Mouse (Mus musculus) liver, embryonic 13.5 days (tissue): ENCODE results near the gene Cyp2f2. TPM values are rescaled to one million over a fixed set of nuclear protein-coding genes. Genes with fewer than 3 reads are reported as not detected.
A peak's percentile ranks its signal among the peaks of the same experiment; 100 is the strongest.

Experiments used
- ATAC-seq: fragments of 200-750 bp; cut with Nextera tagmentation; 2 replicates; pipeline ENCODE4 v1.8.0; 2017; ENCODE audit warnings: low read depth, mild to moderate bottlenecking, moderate number of reproducible peaks, moderate library complexity
- DNase-seq: peaks from one replicate; pipeline ENCODE4 v3.0.0; 2022
- H3K27ac ChIP-seq: fragments of 300-500 bp; sonication (generic); 2 replicates; pipeline ENCODE4 v1.5.1; 2015; ENCODE audit warnings: moderate library complexity, mild to moderate bottlenecking, inconsistent platforms
- H3K27me3 ChIP-seq: fragments of 300-500 bp; sonication (generic); 2 replicates; pipeline ENCODE4 v1.6.1; 2015; ENCODE audit warnings: mild to moderate bottlenecking, inconsistent platforms
- H3K36me3 ChIP-seq: fragments of 300-500 bp; sonication (generic); 2 replicates; pipeline ENCODE4 v1.6.1; 2015; ENCODE audit warnings: mild to moderate bottlenecking, inconsistent platforms
- H3K4me1 ChIP-seq: fragments of 300-500 bp; sonication (generic); replicated peaks from 2 replicates; pipeline ENCODE4 v1.6.1; 2015; ENCODE audit warnings: inconsistent platforms
- H3K4me2 ChIP-seq: fragments of 300-500 bp; sonication (generic); 2 replicates; pipeline ENCODE4 v1.6.1; 2015; ENCODE audit warnings: inconsistent platforms, mild to moderate bottlenecking, moderate library complexity
- H3K4me3 ChIP-seq: fragments of 300-500 bp; sonication (generic); replicated peaks from 2 replicates; pipeline ENCODE4 v1.5.1; 2015; ENCODE audit warnings: mild to moderate bottlenecking, inconsistent platforms
- H3K9ac ChIP-seq: fragments of 300-500 bp; sonication (generic); 2 replicates; pipeline ENCODE4 v1.6.1; 2015; ENCODE audit warnings: mild to moderate bottlenecking, inconsistent platforms
- H3K9me3 ChIP-seq: fragments of 300-500 bp; sonication (generic); replicated peaks from 2 replicates; pipeline ENCODE4 v1.6.1; 2016; ENCODE audit warnings: inconsistent platforms
- WGBS: fragments of 180-500 bp; shearing (Covaris S2); methylation state at CpG from one replicate; pipeline ENCODE4 v1.1.7; 2015; ENCODE audit not compliant: insufficient replicate concordance; 5-methylcytosine and 5-hydroxymethylcytosine counted together
- microRNA-seq: library from miRNA; unstranded; fragments of <30 nt; microRNA quantifications from one replicate; pipeline ENCODE4, GENCODE M21; 2016
- polyA plus RNA-seq: library from polyadenylated mRNA; unstranded; fragments of >200 nt; fragmentation: Nextera tagmentation; extraction: Ambion mirVana; gene quantifications from 2 replicates; pipeline ENCODE4 v1.2.1, GENCODE M21; 2015

The Cyp2f2 gene
- polyA plus RNA-seq, 1 experiment from 2014 or later = 0.09 TPM

DNA sequence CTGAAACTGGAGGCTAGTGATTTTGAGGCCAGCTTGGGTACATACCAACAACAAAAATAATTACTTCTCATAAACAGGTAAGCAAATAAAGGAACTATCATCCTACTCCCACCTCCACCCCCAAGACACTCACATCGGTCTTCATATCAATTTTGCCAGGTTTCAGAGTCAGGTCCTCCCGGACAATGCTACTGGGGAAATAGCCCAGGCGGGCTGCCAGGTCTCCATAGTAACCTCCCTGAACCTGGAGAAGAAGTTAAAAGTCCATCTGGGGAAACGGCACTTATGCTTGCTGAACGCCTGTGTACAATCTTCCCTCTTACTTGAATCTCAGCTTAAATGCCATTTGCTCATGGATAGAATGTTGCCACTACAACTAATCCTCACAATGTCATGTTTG is 60.3 kb downstream of the Cyp2f2 start:
- no peak overlapping the region for H3K9ac ChIP-seq
- ATAC-seq (no peak), DNase-seq (no peak)
- no peaks in the 10 kb centered on the region for H3K9me3 ChIP-seq
- H3K27ac ChIP-seq = peak overlapping the region; percentile 63
- H3K4me3 ChIP-seq = no peak overlapping the region
- H3K27me3 ChIP-seq = no peaks in the 10 kb centered on the region
- H3K4me1 ChIP-seq = peaks cover 38% of the 10 kb centered on the region
- peak overlapping the region; percentile 76 for H3K4me2 ChIP-seq
- WGBS = 78% methylated on average over 5 of the region's 5 CpGs
- H3K36me3 ChIP-seq = peaks cover 21% of the 10 kb centered on the region

DNA sequence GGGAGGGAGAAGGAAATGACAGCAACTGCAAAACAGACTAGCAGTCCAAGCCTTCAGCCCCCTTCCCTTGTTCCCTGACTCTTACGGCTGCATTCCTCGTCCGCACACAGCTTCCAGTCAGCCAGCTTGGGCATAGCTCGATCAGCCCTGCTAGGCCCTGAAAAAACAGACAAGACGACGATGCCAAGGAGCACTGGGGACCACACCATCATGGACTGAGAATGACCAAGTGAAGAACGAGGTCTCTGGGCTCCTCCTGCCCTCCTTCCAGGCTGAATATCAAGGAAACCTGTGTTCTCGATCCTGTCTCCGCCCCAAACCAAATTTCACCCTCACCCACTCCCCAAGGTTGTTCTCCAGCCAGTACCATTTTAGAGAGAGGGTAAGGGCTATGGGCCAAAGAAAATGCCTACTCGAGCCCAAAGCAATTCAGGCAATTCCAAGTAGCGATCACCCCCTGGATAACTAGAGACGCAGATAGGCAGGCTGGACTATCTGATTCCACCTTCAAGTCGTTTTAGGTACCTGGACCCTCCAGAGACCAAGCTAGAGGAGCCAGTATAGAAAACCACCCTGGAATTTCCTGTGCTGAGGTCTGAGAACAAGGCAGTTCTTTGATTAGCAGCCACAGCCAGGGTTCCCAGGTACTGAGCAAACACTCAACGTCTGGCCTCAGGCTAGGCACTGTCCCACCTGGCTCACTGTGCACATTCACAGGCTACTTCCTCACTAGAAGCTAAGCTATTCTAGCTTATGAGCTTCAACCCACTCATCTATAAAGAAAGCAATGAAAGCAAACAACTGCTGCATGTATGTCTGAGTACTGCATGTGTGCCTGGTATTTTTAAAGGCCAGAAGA is 61.4 kb downstream of the Cyp2f2 start, which contains the start of the genes Gm21983 and Mia:
Gene Gm21983, minus strand, starts transcription at position 250 of the 859 bp plus-strand sequence.
Gene Mia, minus strand, starts transcription at position 321 of the 859 bp plus-strand sequence.
- H3K9ac ChIP-seq = no peak within 1 kb of the TSS
- H3K27me3 ChIP-seq = no peaks in the 10 kb centered on the region
- H3K4me1 ChIP-seq = peaks cover 34% of the 10 kb centered on the region
- DNase-seq (no peak), ATAC-seq (no peak)
- no peak within 1 kb of the TSS for H3K4me3 ChIP-seq
- H3K9me3 ChIP-seq = no peaks in the 10 kb centered on the region
- peaks cover 28% of the 10 kb centered on the region for H3K36me3 ChIP-seq
- 65% methylated on average over 14 of the region's 14 CpGs for WGBS
- H3K27ac ChIP-seq = peak within 1 kb of the TSS; percentile 63
- H3K4me2 ChIP-seq = peak within 1 kb of the TSS; percentile 76; the same call in 1 of the 2 replicates

DNA sequence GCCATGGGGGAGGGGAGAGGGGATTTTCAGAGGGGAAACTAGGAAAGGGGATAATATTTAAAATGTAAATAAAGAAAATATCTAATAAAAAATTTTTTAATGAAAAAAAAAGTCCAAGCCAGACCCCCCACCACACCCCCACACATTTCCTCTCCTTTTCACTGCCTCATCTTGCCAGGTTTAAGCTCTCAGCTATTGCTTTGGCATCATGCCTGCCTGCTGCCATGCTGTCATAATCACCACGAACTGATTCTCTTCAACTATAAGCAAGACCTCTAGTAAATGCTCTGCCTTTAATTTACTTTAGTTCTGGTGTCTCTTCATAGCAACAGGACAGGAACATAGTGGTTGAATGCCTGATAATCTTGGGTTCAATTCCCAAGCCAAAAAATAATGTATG is 62.8 kb downstream of the Cyp2f2 start:
- no peak overlapping the region for H3K27ac ChIP-seq
- 68% methylated on average over 1 of the region's 1 CpGs for WGBS
- H3K4me3 ChIP-seq = no peak overlapping the region
- H3K36me3 ChIP-seq = peaks cover 42% of the 10 kb centered on the region
- H3K4me1 ChIP-seq = peaks cover 28% of the 10 kb centered on the region
- H3K27me3 ChIP-seq = no peaks in the 10 kb centered on the region
- no peak for DNase-seq
- no peak overlapping the region for H3K4me2 ChIP-seq
- no peaks in the 10 kb centered on the region for H3K9me3 ChIP-seq
- ATAC-seq = no peak
- H3K9ac ChIP-seq = no peak overlapping the region

Small RNA genes within 50 kb of the gene (microRNA-seq; reads per million reads assigned to microRNA genes)
- not detected for gene Mir3101

Other genes with a start within 250 kb of the Cyp2f2 start
- gene Cyp2a22, start 180.5 kb upstream of the Cyp2f2 start, polyA plus RNA-seq = 0.06 and 0.09 TPM in 2 replicates
- gene Cyp2a12, start 90.8 kb upstream of the Cyp2f2 start, polyA plus RNA-seq = 0.53 and 0.66 TPM in 2 replicates
- 0.06 TPM in 1 of 2 replicates, not detected in the other for gene Cyp2t4, start 33.8 kb downstream of the Cyp2f2 start, polyA plus RNA-seq
- 27.6 and 28.7 TPM in 2 replicates for gene Egln2, start 46.9 kb downstream of the Cyp2f2 start, polyA plus RNA-seq
- 28.5 and 28.6 TPM in 2 replicates for gene Rab4b, start 59.0 kb downstream of the Cyp2f2 start, polyA plus RNA-seq
- 0.46 TPM in 1 of 2 replicates, not detected in the other for gene Gm21983, start 61.2 kb downstream of the Cyp2f2 start, polyA plus RNA-seq
- gene Mia, start 61.2 kb downstream of the Cyp2f2 start, polyA plus RNA-seq = 0.85 TPM in 1 of 2 replicates, not detected in the other
- gene BC024978, start 75.9 kb downstream of the Cyp2f2 start, polyA plus RNA-seq = 0.62 and 1.2 TPM in 2 replicates
- gene Snrpa, start 76.4 kb downstream of the Cyp2f2 start, polyA plus RNA-seq = 115 and 129 TPM in 2 replicates
- 1.4 and 1.9 TPM in 2 replicates for gene Itpkc, start 108.8 kb downstream of the Cyp2f2 start, polyA plus RNA-seq
- 15.1 and 17.7 TPM in 2 replicates for gene Coq8b, start 113.1 kb downstream of the Cyp2f2 start, polyA plus RNA-seq
- 1.7 TPM in 2 replicates for gene Numbl, start 138.5 kb downstream of the Cyp2f2 start, polyA plus RNA-seq
- gene Ltbp4, start 217.8 kb downstream of the Cyp2f2 start, polyA plus RNA-seq = 3.6 and 3.9 TPM in 2 replicates
- 23.1 and 25.0 TPM in 2 replicates for gene Shkbp1, start 236.1 kb downstream of the Cyp2f2 start, polyA plus RNA-seq
- 0.50 TPM in 1 of 2 replicates, not detected in the other for gene Gm20479, start 237.5 kb downstream of the Cyp2f2 start, polyA plus RNA-seq